Mouse (Mus musculus) liver, postnatal 0 days (tissue): ENCODE measurements at regions not wholly inside any gene's neighbourhood (a gene's known extent, or its start where the extent isn't known, plus 50 kb on each side); places are given as distances from the start of the nearest gene placed in this dataset.

Source experiments
- ATAC-seq: fragments of 200-750 bp; cut with Nextera tagmentation; 2 replicates; pipeline ENCODE4 v1.8.0; 2017; ENCODE audit warnings: mild to moderate bottlenecking, moderate library complexity
- DNase-seq: peaks from one replicate; pipeline ENCODE4 v3.0.0-alpha.2; 2016
- H3K27ac ChIP-seq: fragments of 300-500 bp; sonication (generic); 2 replicates; pipeline ENCODE4 v1.5.1; 2014; ENCODE audit warnings: antibody characterized with exemption, moderate library complexity, mild to moderate bottlenecking, low read depth
- H3K27me3 ChIP-seq: fragments of 300-500 bp; sonication (generic); 2 replicates; pipeline ENCODE4 v1.6.1; 2014; ENCODE audit warnings: low read length, control low read depth, mixed read lengths; ENCODE audit not compliant: insufficient read depth
- H3K36me3 ChIP-seq: fragments of 300-500 bp; sonication (generic); replicated peaks from 2 replicates; pipeline ENCODE4 v1.6.1; 2014; ENCODE audit warnings: mild to moderate bottlenecking, control low read depth, low read length, moderate library complexity, mixed read lengths; ENCODE audit not compliant: insufficient read depth
- H3K4me1 ChIP-seq: fragments of 300-500 bp; sonication (generic); 2 replicates; pipeline ENCODE4 v1.6.1; 2014; ENCODE audit warnings: antibody characterized with exemption, mild to moderate bottlenecking, control low read depth; ENCODE audit not compliant: insufficient read depth
- H3K4me2 ChIP-seq: fragments of 300-500 bp; sonication (generic); 2 replicates; pipeline ENCODE4 v1.6.1; 2014; ENCODE audit warnings: low read depth, mild to moderate bottlenecking, low read length, moderate library complexity, mixed read lengths
- H3K4me3 ChIP-seq: fragments of 300-500 bp; sonication (generic); 2 replicates; pipeline ENCODE4 v1.5.1; 2014; ENCODE audit warnings: low read depth, low read length
- H3K9ac ChIP-seq: fragments of 300-500 bp; sonication (generic); replicated peaks from 2 replicates; pipeline ENCODE4 v1.6.1; 2014; ENCODE audit warnings: mild to moderate bottlenecking, moderate library complexity
- H3K9me3 ChIP-seq: fragments of 300-500 bp; sonication (generic); 2 replicates; pipeline ENCODE4 v1.6.1; 2016; ENCODE audit warnings: mild to moderate bottlenecking, control low read depth, low read length, mixed read lengths
- CTCF ChIP-seq: sonication (generic); IDR thresholded peaks from 2 replicates; pipeline ENCODE4 v1.5.1; 2016; ENCODE audit warnings: antibody characterized with exemption, low read depth
- EP300 ChIP-seq: IDR thresholded peaks from 2 replicates; pipeline ENCODE4 v1.6.1; 2016; ENCODE audit warnings: antibody characterized with exemption, low read depth, mild to moderate bottlenecking
- WGBS: fragments of 180-500 bp; shearing (Covaris S2); extraction: QIAGEN DNeasy Blood & Tissue Kit; methylation state at CpG from one replicate; pipeline ENCODE4 v1.1.7; 2014; ENCODE audit not compliant: insufficient replicate concordance; 5-methylcytosine and 5-hydroxymethylcytosine counted together

DNA sequence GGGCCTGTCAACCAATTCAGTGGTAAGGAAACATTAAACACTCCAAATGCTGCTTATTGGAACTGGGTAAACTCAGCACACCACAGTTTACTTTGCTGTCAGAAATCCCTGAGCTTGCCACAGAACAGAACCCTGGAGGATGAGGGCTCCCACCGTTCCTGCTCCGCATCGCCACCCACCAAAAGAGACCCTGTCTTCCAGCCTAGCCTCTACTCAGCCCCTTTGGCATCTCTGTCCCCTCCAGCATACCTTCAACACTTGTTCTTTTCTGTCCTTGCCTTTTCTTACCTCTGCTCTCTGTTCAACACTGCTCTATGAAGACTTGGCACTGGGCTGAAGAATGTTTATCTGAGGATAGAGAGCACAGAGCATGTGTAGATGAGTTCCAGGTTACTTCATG, 67.5 kb downstream of the Rpusd4 start:
- Histone ChIP-seq H3K9ac (no peak overlapping the region), H3K9me3 (no peaks in the 10 kb centered on the region), H3K36me3 (no peaks in the 10 kb centered on the region), H3K4me1 (peaks cover 6% of the 10 kb centered on the region; the same call in 1 of the 2 replicates), H3K27me3 (no peaks in the 10 kb centered on the region), H3K4me2 (no peak overlapping the region), H3K4me3 (no peak overlapping the region), H3K27ac (no peak overlapping the region)
- ATAC-seq, result no peak
- no peak for DNase-seq
- no peak for TF ChIP-seq CTCF
- no peak for TF ChIP-seq EP300
- 72% methylated on average over 3 of the region's 3 CpGs for WGBS

DNA sequence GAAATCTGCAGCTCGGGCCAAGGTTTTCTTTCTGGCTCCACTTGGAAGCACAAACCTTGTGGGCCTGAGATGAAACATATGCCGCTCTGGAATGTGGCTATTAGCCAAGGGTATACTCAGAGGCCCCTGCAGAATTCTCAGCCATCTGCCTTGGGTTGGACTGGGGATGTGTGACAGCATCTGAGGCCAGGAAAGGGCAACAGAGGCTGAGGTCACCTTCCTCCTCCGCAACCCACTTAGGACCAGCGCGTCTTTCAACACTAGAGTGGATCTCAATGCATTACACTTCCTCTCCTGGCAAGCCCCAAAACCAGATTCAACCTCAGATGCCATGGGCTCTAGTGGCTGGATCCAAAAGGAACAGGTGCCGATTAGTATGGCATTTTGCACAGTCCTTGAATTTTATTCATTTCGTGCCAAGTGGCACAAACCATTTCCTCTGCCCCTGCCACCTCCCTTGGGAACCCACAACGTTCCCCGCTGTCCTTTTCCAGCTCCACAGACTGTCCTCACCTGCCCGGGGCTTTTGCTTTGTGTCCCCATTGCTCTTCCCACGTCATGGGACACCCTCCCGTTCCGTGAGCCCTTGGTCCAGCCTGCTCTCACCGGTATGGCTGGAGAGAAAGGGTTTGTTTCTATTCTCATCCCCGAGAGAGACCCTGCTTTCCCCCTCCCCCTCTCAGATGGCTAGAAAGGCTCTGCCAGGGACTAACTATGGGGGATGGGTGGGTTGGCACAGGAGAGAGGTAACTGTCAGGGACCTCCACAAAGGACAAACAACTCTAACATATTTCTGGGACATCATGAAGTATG, 68.4 kb downstream of the Rpusd4 start:
- WGBS, result 76% methylated on average over 15 of the region's 15 CpGs
- TF ChIP-seq EP300 (no peak), CTCF (no peak)
- Histone ChIP-seq H3K9me3 (no peaks in the 10 kb centered on the region), H3K4me1 (peaks cover 6% of the 10 kb centered on the region; the same call in 1 of the 2 replicates), H3K4me2 (no peak overlapping the region), H3K9ac (no peak overlapping the region), H3K36me3 (no peaks in the 10 kb centered on the region), H3K4me3 (no peak overlapping the region), H3K27me3 (no peaks in the 10 kb centered on the region), H3K27ac (no peak overlapping the region)
- DNase-seq, result no peak
- no peak for ATAC-seq

DNA sequence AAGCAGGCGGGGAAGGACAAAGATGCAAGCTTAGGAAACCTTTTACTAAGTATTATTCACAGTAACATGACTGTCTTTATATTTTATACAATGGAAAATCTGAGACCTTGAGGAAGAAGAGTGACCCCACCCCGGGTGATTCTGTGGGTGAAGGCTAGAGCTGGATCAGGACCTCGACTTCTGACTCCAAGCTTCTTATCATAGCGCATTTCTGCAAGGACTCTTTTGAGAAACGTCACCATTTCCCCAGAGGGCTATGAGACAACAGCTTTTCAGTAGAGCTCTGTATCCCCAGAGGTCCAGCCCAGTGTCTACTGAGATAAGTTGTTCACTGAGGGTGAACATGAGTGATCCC, 69.0 kb downstream of the Rpusd4 start:
- no peak for TF ChIP-seq EP300
- no peak for TF ChIP-seq CTCF
- H3K9me3 ChIP-seq, result no peaks in the 10 kb centered on the region
- H3K4me3 ChIP-seq, result no peak overlapping the region
- no peak overlapping the region for H3K4me2 ChIP-seq
- 63% methylated on average over 5 of the region's 5 CpGs for WGBS
- H3K4me1 ChIP-seq, result peaks cover 6% of the 10 kb centered on the region; the same call in 1 of the 2 replicates
- no peak overlapping the region for H3K27ac ChIP-seq
- H3K27me3 ChIP-seq, result no peaks in the 10 kb centered on the region
- no peak for DNase-seq
- no peaks in the 10 kb centered on the region for H3K36me3 ChIP-seq
- no peak overlapping the region for H3K9ac ChIP-seq
- ATAC-seq, result no peak

DNA sequence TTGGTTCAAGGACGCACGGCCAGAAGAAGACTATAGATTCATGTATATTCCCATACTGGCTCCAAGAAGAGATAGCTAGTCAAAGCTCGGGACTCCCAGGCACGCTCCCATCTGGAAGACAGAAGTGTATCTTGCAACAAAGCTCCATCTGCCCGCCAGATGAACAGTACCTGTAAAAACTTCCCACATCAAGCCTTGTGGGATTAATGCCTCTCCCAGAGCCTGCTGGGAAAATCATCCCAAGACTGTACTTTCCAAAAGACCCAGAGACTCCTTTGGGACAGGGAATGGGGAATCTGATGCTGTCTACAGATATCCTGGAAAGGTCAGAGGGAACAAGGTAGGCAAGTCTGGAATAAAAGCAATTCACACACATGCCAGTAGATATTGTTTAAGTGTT, 71.2 kb downstream of the Rpusd4 start:
- Histone ChIP-seq H3K27me3 (no peaks in the 10 kb centered on the region), H3K27ac (no peak overlapping the region), H3K4me1 (peaks cover 4% of the 10 kb centered on the region), H3K9me3 (no peaks in the 10 kb centered on the region), H3K4me3 (no peak overlapping the region), H3K4me2 (no peak overlapping the region), H3K9ac (no peak overlapping the region), H3K36me3 (no peaks in the 10 kb centered on the region)
- no peak for ATAC-seq
- WGBS, result 74% methylated on average over 5 of the region's 5 CpGs
- no peak for DNase-seq
- no peak for TF ChIP-seq CTCF
- no peak for TF ChIP-seq EP300

GRCm38 (mm10) chr9:35339492-35340262, 72.0 kb downstream of the Rpusd4 start:
- TF ChIP-seq CTCF (no peak), EP300 (no peak)
- Histone ChIP-seq H3K9ac (no peak overlapping the region), H3K4me1 (peaks cover 4% of the 10 kb centered on the region), H3K9me3 (no peaks in the 10 kb centered on the region), H3K36me3 (no peaks in the 10 kb centered on the region), H3K4me3 (no peak overlapping the region), H3K27me3 (no peaks in the 10 kb centered on the region), H3K4me2 (no peak overlapping the region), H3K27ac (no peak overlapping the region)
- no peak for ATAC-seq
- no peak for DNase-seq
- 68% methylated on average over 10 of the region's 10 CpGs for WGBS

GRCm38 (mm10) chr9:35340263-35340573, 72.6 kb downstream of the Rpusd4 start:
- TF ChIP-seq EP300 (no peak), CTCF (no peak)
- Histone ChIP-seq H3K4me2 (no peak overlapping the region), H3K4me1 (peaks cover 4% of the 10 kb centered on the region), H3K4me3 (no peak overlapping the region), H3K9ac (no peak overlapping the region), H3K36me3 (no peaks in the 10 kb centered on the region), H3K27ac (no peak overlapping the region), H3K27me3 (no peaks in the 10 kb centered on the region), H3K9me3 (no peaks in the 10 kb centered on the region)
- ATAC-seq (no peak), DNase-seq (no peak)
- 73% methylated on average over 4 of the region's 4 CpGs for WGBS
